Mouse (Mus musculus): ENCODE results near the gene Hacd4. TPM values are rescaled to one million over a fixed set of nuclear protein-coding genes. Genes with fewer than 3 reads are reported as not detected.

Hacd4 gene
- polyA plus RNA-seq, 1 experiment from 2014 or later: 3.8 TPM

GRCm38 (mm10) chr4:88356652-88357051 is 82.1 kb downstream of the Hacd4 start:
- H3K4me2 ChIP-seq (ENCODE audit: low read depth, low read length, severe bottlenecking): no peak overlapping the region
- H3K9ac ChIP-seq (ENCODE audit: low read length): no peak overlapping the region
- no peaks in the 10 kb centered on the region for H3K36me3 ChIP-seq (ENCODE audit: control insufficient read depth, insufficient read depth, low read length)
- no peak overlapping the region for H3K27ac ChIP-seq (ENCODE audit: low read depth, low read length)
- H3K4me3 ChIP-seq (ENCODE audit: low read depth, low read length): no peak overlapping the region
- no peak for DNase-seq (ENCODE audit: low spot score)
- no peaks in the 10 kb centered on the region for H3K4me1 ChIP-seq (replicated peaks; ENCODE audit: control insufficient read depth, insufficient read depth, low read length)
- H3K9me3 ChIP-seq (ENCODE audit: control insufficient read depth, low read length): no peaks in the 10 kb centered on the region
- no peaks in the 10 kb centered on the region for H3K27me3 ChIP-seq (ENCODE audit: control insufficient read depth, insufficient read depth, low read length)
- ATAC-seq (replicated peaks; ENCODE audit: low FRiP score): no peak
- WGBS: 67% methylated on average over 2 of the region's 2 CpGs

- Histone ChIP-seq H3K27ac (ENCODE audit: low read depth, low read length) (no peak overlapping the region), H3K36me3 (ENCODE audit: control insufficient read depth, insufficient read depth, low read length) (no peaks in the 10 kb centered on the region), H3K9ac (ENCODE audit: low read length) (no peak overlapping the region), H3K9me3 (ENCODE audit: control insufficient read depth, low read length) (no peaks in the 10 kb centered on the region), H3K4me3 (ENCODE audit: low read depth, low read length) (no peak overlapping the region), H3K27me3 (ENCODE audit: control insufficient read depth, insufficient read depth, low read length) (no peaks in the 10 kb centered on the region), H3K4me2 (ENCODE audit: low read depth, low read length, severe bottlenecking) (no peak overlapping the region), H3K4me1 (replicated peaks; ENCODE audit: control insufficient read depth, insufficient read depth, low read length) (no peaks in the 10 kb centered on the region)
- DNase-seq (ENCODE audit: low spot score) (peak; percentile 82), ATAC-seq (replicated peaks; ENCODE audit: low FRiP score) (peak; percentile 85)
- 5% methylated on average over 4 of the region's 4 CpGs for WGBS
These were observed 87.8 kb downstream of the Hacd4 start for GRCm38 (mm10) chr4:88350910-88351309.

Other genes with a start within 250 kb of the Hacd4 start
- not detected in 2 replicates for gene Ifnb1, start 83.8 kb upstream of the Hacd4 start, polyA plus RNA-seq (2014; fragmentation: Nextera tagmentation; extraction: Ambion mirVana)
- gene Ifna15, start 119.3 kb upstream of the Hacd4 start, polyA plus RNA-seq (2014; fragmentation: Nextera tagmentation; extraction: Ambion mirVana): not detected in 2 replicates
- not detected in 2 replicates for gene Ifna14, start 132.9 kb upstream of the Hacd4 start, polyA plus RNA-seq (2014; fragmentation: Nextera tagmentation; extraction: Ambion mirVana)
- not detected in 2 replicates for gene Ifna9, start 153.5 kb upstream of the Hacd4 start, polyA plus RNA-seq (2014; fragmentation: Nextera tagmentation; extraction: Ambion mirVana)
- gene Ifna12, start 164.4 kb upstream of the Hacd4 start, polyA plus RNA-seq (2014; fragmentation: Nextera tagmentation; extraction: Ambion mirVana): not detected in 2 replicates
- gene C87499, start 195.5 kb upstream of the Hacd4 start, polyA plus RNA-seq (2014; fragmentation: Nextera tagmentation; extraction: Ambion mirVana): not detected in 2 replicates
- not detected in 2 replicates for gene Ifna13, start 205.5 kb upstream of the Hacd4 start, polyA plus RNA-seq (2014; fragmentation: Nextera tagmentation; extraction: Ambion mirVana)
- gene Ifna16, start 238.0 kb upstream of the Hacd4 start, polyA plus RNA-seq (2014; fragmentation: Nextera tagmentation; extraction: Ambion mirVana): not detected in 2 replicates
- gene Ifna2, start 245.0 kb upstream of the Hacd4 start, polyA plus RNA-seq (2014; fragmentation: Nextera tagmentation; extraction: Ambion mirVana): not detected in 2 replicates